Mouse (Mus musculus): ENCODE measurements around the gene Olfr432. TPM values are rescaled to one million over a fixed set of nuclear protein-coding genes. Genes with fewer than 3 reads are reported as not detected.
A peak's percentile ranks its signal among the peaks of the same experiment; 100 is the strongest.
"Not testable (repeated sequence)": the region's sequence is repeated elsewhere in the genome, so short reads cannot be mapped to it uniquely, and the experiment has no call there.

The Olfr432 gene
- not detected in 2 replicates for polyA plus RNA-seq (2015; fragmentation: Nextera tagmentation; extraction: Ambion mirVana)

DNA sequence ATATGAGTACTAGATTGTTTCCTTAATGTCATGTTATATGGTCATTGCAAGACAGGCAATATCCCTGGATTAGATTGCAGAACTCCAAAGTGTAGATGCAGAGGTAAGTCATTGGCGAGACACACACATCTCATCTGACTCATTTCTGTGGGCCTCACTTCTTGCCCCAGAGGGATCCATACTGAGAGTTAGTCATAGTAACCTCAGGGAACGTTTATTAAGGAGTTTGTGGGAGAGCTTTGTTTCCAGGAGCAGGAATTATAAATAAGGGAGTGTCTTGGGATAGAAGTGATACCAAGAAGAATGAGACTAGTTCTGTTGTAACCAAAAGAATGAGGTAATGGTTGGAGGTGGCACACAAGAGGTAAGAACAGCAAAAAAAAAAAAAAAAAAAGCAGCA is at the start of gene Olfr432:
TSS of gene Olfr432 (plus strand) at position 313 of the 400 bp plus-strand sequence.
- H3K4me2 ChIP-seq (ENCODE audit: low read depth, low read length): no peak within 1 kb of the TSS
- no peaks in the 10 kb centered on the region for H3K36me3 ChIP-seq (ENCODE audit: control insufficient read depth, insufficient read depth)
- H3K27me3 ChIP-seq (ENCODE audit: control insufficient read depth, insufficient read depth, low read depth, low read length): no peaks in the 10 kb centered on the region
- no peaks in the 10 kb centered on the region for H3K4me1 ChIP-seq (ENCODE audit: control insufficient read depth, low read depth, low read length)
- WGBS (ENCODE audit: insufficient replicate concordance): 28% methylated on average over 2 of the region's 2 CpGs
- no peak for ATAC-seq (ENCODE audit: low read depth)
- H3K4me3 ChIP-seq (ENCODE audit: low read depth, low read length): no peak within 1 kb of the TSS
- no peaks in the 10 kb centered on the region for H3K9me3 ChIP-seq (replicated peaks; ENCODE audit: control insufficient read depth, low read length)
- H3K9ac ChIP-seq (ENCODE audit: low read depth, low read length): no peak within 1 kb of the TSS
- H3K27ac ChIP-seq (ENCODE audit: low read length): no peak within 1 kb of the TSS

DNA sequence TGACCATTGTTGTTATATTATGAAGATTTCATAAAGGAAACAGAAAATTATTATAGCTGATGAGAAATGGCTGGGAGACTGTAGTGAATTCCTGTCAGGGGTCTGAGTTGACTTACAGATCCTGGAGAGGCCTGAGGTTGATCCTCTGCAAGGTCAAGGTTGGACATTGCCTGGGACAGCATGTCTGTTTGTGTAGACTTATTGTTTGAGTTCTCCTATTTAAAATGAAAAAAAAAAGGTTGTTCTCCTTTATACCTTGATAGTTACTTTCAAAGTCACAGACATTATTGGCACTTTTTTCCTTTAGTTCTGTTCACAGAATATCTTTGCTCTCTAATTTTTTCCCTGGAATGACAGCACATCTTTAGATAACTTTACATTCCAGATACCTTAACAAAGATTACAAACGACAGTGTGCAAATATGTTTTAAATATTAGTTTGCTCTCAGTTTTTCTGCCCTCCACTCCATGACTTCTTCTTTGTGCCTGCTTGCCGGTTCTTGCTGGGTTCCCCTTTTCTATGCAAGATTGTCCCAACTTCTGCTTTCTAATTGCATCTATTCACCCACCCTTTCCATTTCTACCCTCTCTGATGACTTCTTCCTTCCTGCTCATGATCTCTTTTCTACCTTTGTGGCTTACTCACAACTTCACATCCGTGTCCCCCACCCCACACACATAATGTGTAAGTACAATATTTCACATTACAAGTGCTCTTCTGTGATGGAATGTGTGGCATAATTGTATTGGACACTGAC is 44.5 kb upstream of the Olfr432 start:
- H3K9me3 ChIP-seq (replicated peaks; ENCODE audit: control insufficient read depth, low read length); H3K4me2 ChIP-seq (ENCODE audit: low read depth, low read length); H3K27me3 ChIP-seq (ENCODE audit: control insufficient read depth, insufficient read depth, low read depth, low read length); ATAC-seq (ENCODE audit: low read depth); H3K4me3 ChIP-seq (ENCODE audit: low read depth, low read length); H3K27ac ChIP-seq (ENCODE audit: low read length); H3K36me3 ChIP-seq (ENCODE audit: control insufficient read depth, insufficient read depth); H3K4me1 ChIP-seq (ENCODE audit: control insufficient read depth, low read depth, low read length); H3K9ac ChIP-seq (ENCODE audit: low read depth, low read length): not testable (repeated sequence)
- WGBS (ENCODE audit: insufficient replicate concordance): 10% methylated on average over 2 of the region's 3 CpGs

DNA sequence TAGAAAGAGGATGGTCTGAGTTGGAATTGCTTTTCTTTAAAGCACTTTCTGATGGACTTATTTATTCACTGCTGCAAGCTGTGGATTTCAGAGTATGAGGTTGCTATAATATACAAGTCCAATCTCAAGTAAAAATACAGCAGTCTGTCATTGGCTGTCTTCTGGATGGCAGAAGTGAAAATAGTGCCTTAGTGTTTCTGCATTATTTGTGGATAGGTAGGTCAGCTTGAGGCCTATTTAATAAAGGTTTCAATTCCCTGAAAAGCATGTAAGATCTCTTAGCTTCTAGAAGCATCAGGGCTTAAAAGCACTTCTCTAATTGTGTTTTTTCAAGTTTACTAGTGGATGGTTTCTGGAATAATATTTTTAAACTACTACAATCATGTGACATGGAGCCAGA is 42.0 kb upstream of the Olfr432 start:
- H3K4me2 ChIP-seq (ENCODE audit: low read depth, low read length); H3K4me3 ChIP-seq (ENCODE audit: low read depth, low read length); H3K9ac ChIP-seq (ENCODE audit: low read depth, low read length); H3K9me3 ChIP-seq (replicated peaks; ENCODE audit: control insufficient read depth, low read length); H3K27ac ChIP-seq (ENCODE audit: low read length); ATAC-seq (ENCODE audit: low read depth); H3K4me1 ChIP-seq (ENCODE audit: control insufficient read depth, low read depth, low read length); H3K27me3 ChIP-seq (ENCODE audit: control insufficient read depth, insufficient read depth, low read depth, low read length); H3K36me3 ChIP-seq (ENCODE audit: control insufficient read depth, insufficient read depth): not testable (repeated sequence)

DNA sequence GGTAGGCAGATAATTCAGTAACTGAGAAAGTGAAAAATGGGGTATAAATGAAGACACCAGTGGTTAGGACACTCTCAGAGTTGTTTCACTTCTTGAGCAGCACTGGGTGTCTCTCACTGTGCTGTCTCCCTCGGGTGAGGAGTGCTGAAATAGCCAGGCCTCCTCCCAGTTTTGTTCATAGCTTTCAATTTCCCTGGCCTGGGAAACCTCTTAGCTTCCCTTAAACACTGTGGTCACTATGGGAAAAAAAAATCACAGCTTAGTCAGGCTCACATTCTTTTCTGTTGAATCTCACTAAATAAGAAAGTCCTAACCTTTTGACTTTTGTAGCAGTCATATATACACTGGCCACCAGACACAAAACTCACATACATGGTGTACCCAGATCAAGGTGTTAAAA is 17.3 kb upstream of the Olfr432 start, which contains the start of gene Ifi205:
TSS of gene Ifi205 (minus strand) at position 113 of the 400 bp plus-strand sequence.
- Histone ChIP-seq H3K9me3 (replicated peaks; ENCODE audit: control insufficient read depth, low read length) (no peaks in the 10 kb centered on the region), H3K9ac (ENCODE audit: low read depth, low read length) (no peak within 1 kb of the TSS), H3K4me3 (ENCODE audit: low read depth, low read length) (no peak within 1 kb of the TSS), H3K27ac (ENCODE audit: low read length) (no peak within 1 kb of the TSS), H3K4me1 (ENCODE audit: control insufficient read depth, low read depth, low read length) (no peaks in the 10 kb centered on the region), H3K36me3 (ENCODE audit: control insufficient read depth, insufficient read depth) (no peaks in the 10 kb centered on the region), H3K27me3 (ENCODE audit: control insufficient read depth, insufficient read depth, low read depth, low read length) (no peaks in the 10 kb centered on the region), H3K4me2 (ENCODE audit: low read depth, low read length) (no peak within 1 kb of the TSS)
- 29% methylated on average over 1 of the region's 1 CpGs for WGBS (ENCODE audit: insufficient replicate concordance)
- ATAC-seq (ENCODE audit: low read depth): no peak

DNA sequence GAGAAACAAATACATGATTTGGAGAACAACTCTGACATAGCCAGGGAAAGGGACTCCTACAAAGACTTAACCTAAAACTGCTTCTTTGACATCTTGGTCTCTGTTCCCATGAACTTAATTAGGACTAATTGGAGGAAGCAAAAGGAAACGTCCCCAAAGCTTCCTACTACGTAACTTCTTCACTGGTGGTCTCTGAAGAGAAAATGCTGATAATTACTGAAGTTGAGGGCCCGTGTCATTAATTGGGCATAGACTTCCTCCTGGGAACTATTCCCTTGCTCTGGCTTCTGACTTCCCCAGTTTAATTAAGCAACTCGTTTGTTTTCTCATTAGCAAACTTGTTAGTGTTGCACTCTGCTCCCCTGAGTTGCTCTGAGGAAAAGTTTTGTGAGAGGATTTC is 13.2 kb upstream of the Olfr432 start:
- Histone ChIP-seq H3K4me2 (ENCODE audit: low read depth, low read length) (no peak overlapping the region), H3K27me3 (ENCODE audit: control insufficient read depth, insufficient read depth, low read depth, low read length) (no peaks in the 10 kb centered on the region), H3K9ac (ENCODE audit: low read depth, low read length) (no peak overlapping the region), H3K4me1 (ENCODE audit: control insufficient read depth, low read depth, low read length) (no peaks in the 10 kb centered on the region), H3K9me3 (replicated peaks; ENCODE audit: control insufficient read depth, low read length) (no peaks in the 10 kb centered on the region), H3K36me3 (ENCODE audit: control insufficient read depth, insufficient read depth) (no peaks in the 10 kb centered on the region), H3K27ac (ENCODE audit: low read length) (no peak overlapping the region), H3K4me3 (ENCODE audit: low read depth, low read length) (no peak overlapping the region)
- no peak for ATAC-seq (ENCODE audit: low read depth)
- WGBS (ENCODE audit: insufficient replicate concordance): 46% methylated on average over 4 of the region's 4 CpGs

DNA sequence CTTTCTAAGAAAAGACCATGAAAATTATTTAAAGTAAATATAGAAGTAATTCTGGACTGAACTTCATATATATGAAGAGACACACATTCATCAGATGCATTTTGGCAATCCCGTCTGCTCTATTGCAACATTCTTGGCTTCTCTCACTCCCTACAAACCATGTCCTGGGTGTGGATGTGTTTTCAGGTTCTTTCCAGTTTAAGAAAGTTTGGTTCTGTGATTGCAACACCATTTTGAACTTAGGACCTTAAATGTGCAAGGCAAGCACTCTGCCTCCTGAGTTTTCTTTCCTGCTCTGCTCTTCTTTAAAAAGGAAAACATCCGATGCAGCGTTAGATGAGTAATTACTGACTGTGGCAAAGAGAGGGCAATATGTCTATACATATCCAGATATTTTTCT is 10.5 kb upstream of the Olfr432 start:
- no peaks in the 10 kb centered on the region for H3K27me3 ChIP-seq (ENCODE audit: control insufficient read depth, insufficient read depth, low read depth, low read length)
- H3K4me3 ChIP-seq (ENCODE audit: low read depth, low read length): no peak overlapping the region
- no peak overlapping the region for H3K4me2 ChIP-seq (ENCODE audit: low read depth, low read length)
- ATAC-seq (ENCODE audit: low read depth): no peak
- H3K4me1 ChIP-seq (ENCODE audit: control insufficient read depth, low read depth, low read length): no peaks in the 10 kb centered on the region
- H3K27ac ChIP-seq (ENCODE audit: low read length): no peak overlapping the region
- H3K9me3 ChIP-seq (replicated peaks; ENCODE audit: control insufficient read depth, low read length): no peaks in the 10 kb centered on the region
- H3K9ac ChIP-seq (ENCODE audit: low read depth, low read length): no peak overlapping the region
- WGBS (ENCODE audit: insufficient replicate concordance): 67% methylated on average over 3 of the region's 3 CpGs
- H3K36me3 ChIP-seq (ENCODE audit: control insufficient read depth, insufficient read depth): no peaks in the 10 kb centered on the region

DNA sequence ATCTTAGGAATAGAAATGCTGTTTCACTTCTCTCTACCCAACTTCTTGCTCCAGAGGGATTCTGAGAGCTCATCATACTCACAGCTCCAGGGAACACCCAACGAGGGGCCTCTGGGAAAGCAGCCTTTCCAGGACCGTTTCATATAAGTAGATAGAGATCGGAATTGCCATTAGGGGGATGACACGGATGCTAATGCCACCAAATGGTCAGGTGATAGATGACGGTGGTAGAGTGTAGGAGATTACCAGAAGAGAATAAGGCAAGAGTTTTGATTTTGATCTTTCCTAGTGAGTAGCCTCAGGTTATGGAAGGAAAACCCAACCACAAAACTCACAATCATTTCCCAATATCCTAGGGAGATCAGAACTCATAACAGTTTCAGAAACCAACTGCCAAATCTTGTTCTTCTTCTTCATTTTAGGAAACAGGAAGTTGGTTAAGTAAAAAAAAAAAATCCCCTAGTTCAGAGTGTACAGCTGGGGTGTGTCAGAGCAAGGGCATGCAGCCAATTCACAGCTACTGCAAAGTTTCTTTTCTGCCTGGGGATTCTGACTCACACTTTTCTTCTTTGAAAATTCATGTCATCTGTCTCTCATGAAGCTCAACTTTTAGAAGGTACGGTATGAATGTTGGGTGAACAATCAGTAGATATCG is 8.4 kb upstream of the Olfr432 start, which contains the start of gene Olfr433:
TSS of gene Olfr433 (plus strand) at position 183 of the 655 bp plus-strand sequence.
- WGBS (ENCODE audit: insufficient replicate concordance): 38% methylated on average over 7 of the region's 7 CpGs
- no peaks in the 10 kb centered on the region for H3K9me3 ChIP-seq (replicated peaks; ENCODE audit: control insufficient read depth, low read length)
- no peak within 1 kb of the TSS for H3K9ac ChIP-seq (ENCODE audit: low read depth, low read length)
- 0 out of 2 replicates have a peak, but pooled peaks have one; percentile 28 for ATAC-seq (ENCODE audit: low read depth)
- H3K27ac ChIP-seq (ENCODE audit: low read length): no peak within 1 kb of the TSS
- no peak within 1 kb of the TSS for H3K4me3 ChIP-seq (ENCODE audit: low read depth, low read length)
- no peaks in the 10 kb centered on the region for H3K36me3 ChIP-seq (ENCODE audit: control insufficient read depth, insufficient read depth)
- no peaks in the 10 kb centered on the region for H3K4me1 ChIP-seq (ENCODE audit: control insufficient read depth, low read depth, low read length)
- no peaks in the 10 kb centered on the region for H3K27me3 ChIP-seq (ENCODE audit: control insufficient read depth, insufficient read depth, low read depth, low read length)
- H3K4me2 ChIP-seq (ENCODE audit: low read depth, low read length): no peak within 1 kb of the TSS

DNA sequence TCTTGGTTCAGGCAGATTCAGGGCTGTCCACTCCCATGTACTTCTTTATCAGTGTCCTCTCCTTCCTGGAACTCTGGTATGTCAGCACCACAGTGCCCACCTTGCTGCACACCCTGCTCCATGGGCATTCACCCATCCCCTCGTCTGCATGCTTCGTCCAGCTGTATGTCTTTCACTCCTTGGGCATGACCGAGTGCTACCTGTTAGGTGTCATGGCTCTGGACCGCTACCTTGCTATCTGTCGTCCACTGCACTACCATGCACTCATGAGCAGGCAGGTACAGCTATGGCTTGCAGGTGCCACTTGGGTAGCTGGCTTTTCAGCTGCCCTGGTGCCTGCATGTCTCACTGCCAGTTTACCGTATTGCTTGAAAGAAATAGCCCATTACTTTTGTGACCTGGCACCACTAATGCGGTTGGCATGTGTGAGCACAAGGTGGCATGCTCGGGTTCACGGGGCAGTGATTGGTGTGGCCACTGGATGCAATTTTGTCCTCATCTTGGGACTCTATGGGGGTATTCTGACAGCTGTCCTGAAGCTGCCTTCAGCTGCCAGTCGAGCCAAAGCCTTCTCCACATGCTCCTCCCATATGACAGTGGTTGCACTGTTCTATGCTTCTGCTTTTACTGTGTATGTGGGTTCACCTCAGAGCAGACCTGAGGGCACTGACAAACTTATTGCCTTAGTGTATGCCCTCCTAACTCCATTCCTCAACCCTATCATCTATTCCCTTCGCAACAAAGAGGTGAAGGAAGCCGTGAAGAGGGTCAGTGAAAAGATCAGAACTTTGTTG is 6.7 kb upstream of the Olfr432 start:
- 59% methylated on average over 12 of the region's 12 CpGs for WGBS (ENCODE audit: insufficient replicate concordance)
- peak; percentile 27; the same call in 1 of the 2 replicates for ATAC-seq (ENCODE audit: low read depth)

More for the DNA sequence above, 6.7 kb upstream of the Olfr432 start:
- H3K27ac ChIP-seq (ENCODE audit: low read length); H3K36me3 ChIP-seq (ENCODE audit: control insufficient read depth, insufficient read depth); H3K9ac ChIP-seq (ENCODE audit: low read depth, low read length); H3K4me1 ChIP-seq (ENCODE audit: control insufficient read depth, low read depth, low read length); H3K27me3 ChIP-seq (ENCODE audit: control insufficient read depth, insufficient read depth, low read depth, low read length); H3K4me3 ChIP-seq (ENCODE audit: low read depth, low read length); H3K9me3 ChIP-seq (replicated peaks; ENCODE audit: control insufficient read depth, low read length); H3K4me2 ChIP-seq (ENCODE audit: low read depth, low read length): not testable (repeated sequence)

All from liver, embryonic 16.5 days (tissue).